Mouse (Mus musculus): ENCODE data around the gene Spon1. TPM values are rescaled to one million over a fixed set of nuclear protein-coding genes. Genes with fewer than 3 reads are reported as not detected.

Gene Spon1
- polyA plus RNA-seq, 1 experiment from 2014 or later: 81.7 TPM

- peaks cover 4% of the 10 kb centered on the region for H3K4me1 ChIP-seq (ENCODE audit: control insufficient read depth, insufficient read depth, low read length)
- no peaks in the 10 kb centered on the region for H3K36me3 ChIP-seq (ENCODE audit: control insufficient read depth, insufficient read depth, low read length)
- 80% methylated on average over 2 of the region's 2 CpGs for WGBS
- H3K27ac ChIP-seq (ENCODE audit: low read depth, low read length): no peak overlapping the region
- ATAC-seq (ENCODE audit: low read depth): no peak
- no peak overlapping the region for H3K9ac ChIP-seq (replicated peaks; ENCODE audit: low read depth, low read length)
- H3K4me3 ChIP-seq (ENCODE audit: low read depth, low read length): no peak overlapping the region
- no peaks in the 10 kb centered on the region for H3K9me3 ChIP-seq (ENCODE audit: control insufficient read depth, low read length)
- peaks cover 6% of the 10 kb centered on the region for H3K27me3 ChIP-seq (ENCODE audit: control insufficient read depth, insufficient read depth, low read length)
- H3K4me2 ChIP-seq (ENCODE audit: low read depth, low read length): no peak overlapping the region
These were observed 6.3 kb downstream of the Spon1 start for GRCm38 (mm10) chr7:113772135-113772534.

GRCm38 (mm10) chr7:113773436-113773835 lies 7.6 kb downstream of the Spon1 start:
- no peak overlapping the region for H3K4me2 ChIP-seq (ENCODE audit: low read depth, low read length)
- ATAC-seq (ENCODE audit: low read depth): no peak
- no peaks in the 10 kb centered on the region for H3K36me3 ChIP-seq (ENCODE audit: control insufficient read depth, insufficient read depth, low read length)
- H3K9ac ChIP-seq (replicated peaks; ENCODE audit: low read depth, low read length): no peak overlapping the region
- WGBS: 58% methylated on average over 8 of the region's 8 CpGs
- no peaks in the 10 kb centered on the region; the same call in 1 of the 2 replicates for H3K27me3 ChIP-seq (ENCODE audit: control insufficient read depth, insufficient read depth, low read length)
- no peak overlapping the region for H3K27ac ChIP-seq (ENCODE audit: low read depth, low read length)
- H3K9me3 ChIP-seq (ENCODE audit: control insufficient read depth, low read length): no peaks in the 10 kb centered on the region
- H3K4me3 ChIP-seq (ENCODE audit: low read depth, low read length): no peak overlapping the region
- peaks cover 4% of the 10 kb centered on the region for H3K4me1 ChIP-seq (ENCODE audit: control insufficient read depth, insufficient read depth, low read length)

DNA sequence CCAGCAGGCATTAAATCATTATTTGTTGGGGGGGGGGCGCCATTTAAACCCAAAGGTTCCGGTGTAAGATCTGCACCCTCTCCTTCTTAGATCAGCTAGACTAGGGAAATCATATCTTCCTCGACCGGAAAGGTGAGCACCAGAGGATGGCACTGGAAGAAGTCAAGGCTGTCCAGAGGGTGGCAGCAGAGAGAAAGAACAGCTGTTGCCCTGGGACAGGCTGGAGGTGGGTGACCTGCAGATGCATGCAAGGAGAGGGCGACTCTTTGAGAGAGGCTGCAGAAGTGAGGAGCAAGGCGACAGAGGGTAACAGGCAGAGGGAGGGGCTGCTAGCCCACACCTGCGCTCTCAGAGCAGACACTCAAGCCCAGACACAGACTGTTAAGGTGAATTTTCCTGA lies 8.2 kb downstream of the Spon1 start:
- no peak overlapping the region for H3K4me2 ChIP-seq (ENCODE audit: low read depth, low read length)
- no peaks in the 10 kb centered on the region for H3K36me3 ChIP-seq (ENCODE audit: control insufficient read depth, insufficient read depth, low read length)
- H3K4me3 ChIP-seq (ENCODE audit: low read depth, low read length): no peak overlapping the region
- peak; percentile 65; the same call in 1 of the 2 replicates for ATAC-seq (ENCODE audit: low read depth)
- no peaks in the 10 kb centered on the region; the same call in 1 of the 2 replicates for H3K27me3 ChIP-seq (ENCODE audit: control insufficient read depth, insufficient read depth, low read length)
- no peak overlapping the region for H3K9ac ChIP-seq (replicated peaks; ENCODE audit: low read depth, low read length)
- no peaks in the 10 kb centered on the region for H3K9me3 ChIP-seq (ENCODE audit: control insufficient read depth, low read length)
- peaks cover 3% of the 10 kb centered on the region for H3K4me1 ChIP-seq (ENCODE audit: control insufficient read depth, insufficient read depth, low read length)
- 12% methylated on average over 7 of the region's 7 CpGs for WGBS
- H3K27ac ChIP-seq (ENCODE audit: low read depth, low read length): no peak overlapping the region

DNA sequence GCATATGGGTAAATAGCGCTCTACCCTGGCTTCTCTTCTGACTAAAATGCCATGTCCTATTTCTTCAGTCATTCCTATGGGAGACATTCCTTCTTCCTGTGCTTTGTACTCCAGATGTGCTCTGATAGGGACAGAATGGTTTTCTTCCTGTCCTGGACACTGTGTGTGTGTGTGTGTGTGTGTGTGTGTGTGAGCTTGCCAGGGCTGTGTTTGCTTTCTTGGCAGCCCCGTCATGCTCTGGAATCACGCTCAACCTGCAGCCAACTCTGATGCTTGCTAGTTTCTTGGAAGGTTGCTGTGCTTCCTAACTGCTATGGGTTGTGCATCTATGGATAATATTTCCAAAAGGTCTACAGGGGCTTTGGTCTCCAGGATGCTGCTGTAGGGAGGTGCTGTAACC lies 9.1 kb downstream of the Spon1 start:
- no peaks in the 10 kb centered on the region for H3K9me3 ChIP-seq (ENCODE audit: control insufficient read depth, low read length)
- no peak overlapping the region for H3K27ac ChIP-seq (ENCODE audit: low read depth, low read length)
- no peak overlapping the region for H3K4me2 ChIP-seq (ENCODE audit: low read depth, low read length)
- H3K36me3 ChIP-seq (ENCODE audit: control insufficient read depth, insufficient read depth, low read length): no peaks in the 10 kb centered on the region
- H3K4me1 ChIP-seq (ENCODE audit: control insufficient read depth, insufficient read depth, low read length): no peaks in the 10 kb centered on the region
- no peak for ATAC-seq (ENCODE audit: low read depth)
- 90% methylated on average over 3 of the region's 3 CpGs for WGBS
- no peak overlapping the region for H3K9ac ChIP-seq (replicated peaks; ENCODE audit: low read depth, low read length)
- H3K27me3 ChIP-seq (ENCODE audit: control insufficient read depth, insufficient read depth, low read length): no peaks in the 10 kb centered on the region; the same call in 1 of the 2 replicates
- no peak overlapping the region for H3K4me3 ChIP-seq (ENCODE audit: low read depth, low read length)

DNA sequence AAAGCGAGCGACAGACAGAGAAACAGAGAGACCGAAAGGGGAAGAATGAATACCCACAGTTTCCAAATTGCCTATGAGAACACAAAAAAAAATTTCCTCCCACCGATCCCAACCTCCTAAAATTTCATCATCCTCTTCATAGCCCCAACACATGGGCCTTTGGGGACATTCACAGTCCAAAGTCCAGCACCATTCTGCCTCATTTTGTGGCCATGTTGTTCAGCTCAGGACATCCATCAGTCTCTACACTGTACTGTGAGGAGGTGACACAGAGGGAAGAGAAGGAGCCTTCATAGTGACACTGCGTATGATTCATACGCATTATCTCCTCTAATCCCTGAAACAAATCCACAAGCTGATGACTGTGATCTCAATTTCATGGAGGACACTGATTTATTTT lies 12.7 kb downstream of the Spon1 start:
- no peaks in the 10 kb centered on the region for H3K27me3 ChIP-seq (ENCODE audit: control insufficient read depth, insufficient read depth, low read length)
- H3K9me3 ChIP-seq (ENCODE audit: control insufficient read depth, low read length): no peaks in the 10 kb centered on the region
- H3K4me1 ChIP-seq (ENCODE audit: control insufficient read depth, insufficient read depth, low read length): no peaks in the 10 kb centered on the region
- no peak overlapping the region for H3K9ac ChIP-seq (replicated peaks; ENCODE audit: low read depth, low read length)
- no peak overlapping the region for H3K27ac ChIP-seq (ENCODE audit: low read depth, low read length)
- H3K4me3 ChIP-seq (ENCODE audit: low read depth, low read length): no peak overlapping the region
- ATAC-seq (ENCODE audit: low read depth): no peak
- H3K36me3 ChIP-seq (ENCODE audit: control insufficient read depth, insufficient read depth, low read length): no peaks in the 10 kb centered on the region
- H3K4me2 ChIP-seq (ENCODE audit: low read depth, low read length): no peak overlapping the region
- 88% methylated on average over 6 of the region's 6 CpGs for WGBS

DNA sequence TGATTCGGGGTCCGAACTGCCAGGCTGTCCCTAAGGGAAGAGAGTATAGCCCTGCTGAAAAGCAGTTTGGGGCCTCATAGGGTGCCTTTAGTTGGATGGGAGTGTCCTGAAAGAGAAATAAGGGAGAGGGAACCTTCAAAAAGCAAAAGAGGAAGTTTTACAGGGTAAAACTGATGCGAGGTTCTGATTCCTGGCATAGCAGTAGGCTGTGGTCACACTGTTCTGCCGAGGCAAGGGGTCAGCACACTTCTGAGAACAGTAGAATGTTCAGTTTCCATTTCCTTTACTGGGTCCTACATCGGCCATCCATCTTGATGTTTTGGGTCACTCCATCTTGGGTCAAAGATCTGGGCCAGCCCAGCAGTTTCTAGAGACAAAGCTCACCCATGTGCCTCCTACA lies 14.5 kb downstream of the Spon1 start:
- no peaks in the 10 kb centered on the region for H3K9me3 ChIP-seq (ENCODE audit: control insufficient read depth, low read length)
- no peaks in the 10 kb centered on the region for H3K27me3 ChIP-seq (ENCODE audit: control insufficient read depth, insufficient read depth, low read length)
- no peaks in the 10 kb centered on the region for H3K36me3 ChIP-seq (ENCODE audit: control insufficient read depth, insufficient read depth, low read length)
- H3K9ac ChIP-seq (replicated peaks; ENCODE audit: low read depth, low read length): no peak overlapping the region
- H3K4me3 ChIP-seq (ENCODE audit: low read depth, low read length): no peak overlapping the region
- H3K4me2 ChIP-seq (ENCODE audit: low read depth, low read length): no peak overlapping the region
- no peak overlapping the region for H3K27ac ChIP-seq (ENCODE audit: low read depth, low read length)
- no peak for ATAC-seq (ENCODE audit: low read depth)
- H3K4me1 ChIP-seq (ENCODE audit: control insufficient read depth, insufficient read depth, low read length): no peaks in the 10 kb centered on the region
- WGBS: 92% methylated on average over 5 of the region's 5 CpGs

- Histone ChIP-seq H3K9me3 (ENCODE audit: control insufficient read depth, low read length) (no peaks in the 10 kb centered on the region), H3K4me2 (ENCODE audit: low read depth, low read length) (no peak overlapping the region), H3K27me3 (ENCODE audit: control insufficient read depth, insufficient read depth, low read length) (no peaks in the 10 kb centered on the region), H3K4me3 (ENCODE audit: low read depth, low read length) (no peak overlapping the region), H3K36me3 (ENCODE audit: control insufficient read depth, insufficient read depth, low read length) (no peaks in the 10 kb centered on the region), H3K27ac (ENCODE audit: low read depth, low read length) (no peak overlapping the region), H3K9ac (replicated peaks; ENCODE audit: low read depth, low read length) (no peak overlapping the region), H3K4me1 (ENCODE audit: control insufficient read depth, insufficient read depth, low read length) (no peaks in the 10 kb centered on the region)
- 71% methylated on average over 5 of the region's 5 CpGs for WGBS
- no peak for ATAC-seq (ENCODE audit: low read depth)
These were observed 26.2 kb downstream of the Spon1 start for GRCm38 (mm10) chr7:113791991-113792390.

DNA sequence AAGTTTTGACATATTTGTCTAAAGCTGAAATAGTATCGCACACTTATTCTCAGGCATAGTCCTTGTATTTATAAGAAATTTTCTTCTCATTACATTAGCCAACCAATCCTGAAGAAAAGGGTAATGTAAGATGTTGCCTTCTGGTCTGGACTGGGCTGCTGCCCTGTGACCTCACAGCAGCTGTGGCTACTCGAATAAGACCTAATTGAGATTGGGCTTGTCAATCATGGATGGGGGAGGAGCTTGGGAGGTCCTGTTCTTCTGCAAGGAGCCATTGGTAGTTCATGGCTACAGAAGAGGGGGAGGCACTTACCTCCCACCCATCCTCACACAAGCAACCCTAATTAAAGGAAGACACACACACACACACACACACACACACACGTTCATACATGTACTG lies 27.1 kb downstream of the Spon1 start:
- H3K4me1 ChIP-seq (ENCODE audit: control insufficient read depth, insufficient read depth, low read length): no peaks in the 10 kb centered on the region
- no peaks in the 10 kb centered on the region for H3K36me3 ChIP-seq (ENCODE audit: control insufficient read depth, insufficient read depth, low read length)
- H3K4me2 ChIP-seq (ENCODE audit: low read depth, low read length): no peak overlapping the region
- H3K4me3 ChIP-seq (ENCODE audit: low read depth, low read length): no peak overlapping the region
- WGBS: 84% methylated on average over 3 of the region's 3 CpGs
- H3K27ac ChIP-seq (ENCODE audit: low read depth, low read length): no peak overlapping the region
- H3K27me3 ChIP-seq (ENCODE audit: control insufficient read depth, insufficient read depth, low read length): no peaks in the 10 kb centered on the region
- H3K9me3 ChIP-seq (ENCODE audit: control insufficient read depth, low read length): no peaks in the 10 kb centered on the region
- no peak for ATAC-seq (ENCODE audit: low read depth)
- no peak overlapping the region for H3K9ac ChIP-seq (replicated peaks; ENCODE audit: low read depth, low read length)

DNA sequence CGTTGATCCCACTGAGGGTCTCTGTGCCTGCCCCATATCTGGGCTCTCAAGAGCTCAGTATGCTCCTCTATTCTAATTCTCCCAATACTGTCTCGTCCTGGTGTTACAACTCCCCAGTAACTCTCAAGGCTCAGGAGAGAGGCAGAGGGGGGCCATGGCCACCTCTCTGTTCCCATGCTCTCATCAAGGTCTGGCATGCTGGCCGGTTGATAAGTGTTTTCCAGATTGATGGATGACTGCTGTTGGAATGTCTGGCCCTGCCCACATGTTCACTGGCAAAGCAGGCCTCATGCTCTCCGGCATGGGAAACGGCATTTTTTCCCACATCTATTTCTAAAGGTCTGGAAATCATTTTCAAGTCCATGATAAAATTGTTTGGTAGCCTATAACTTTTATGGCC lies 29.4 kb downstream of the Spon1 start:
- H3K9ac ChIP-seq (replicated peaks; ENCODE audit: low read depth, low read length): no peak overlapping the region
- H3K36me3 ChIP-seq (ENCODE audit: control insufficient read depth, insufficient read depth, low read length): no peaks in the 10 kb centered on the region
- no peaks in the 10 kb centered on the region for H3K27me3 ChIP-seq (ENCODE audit: control insufficient read depth, insufficient read depth, low read length)
- no peak overlapping the region for H3K4me2 ChIP-seq (ENCODE audit: low read depth, low read length)
- H3K27ac ChIP-seq (ENCODE audit: low read depth, low read length): no peak overlapping the region
- 70% methylated on average over 5 of the region's 5 CpGs for WGBS
- no peak for ATAC-seq (ENCODE audit: low read depth)
- H3K9me3 ChIP-seq (ENCODE audit: control insufficient read depth, low read length): no peaks in the 10 kb centered on the region
- no peak overlapping the region for H3K4me3 ChIP-seq (ENCODE audit: low read depth, low read length)
- no peaks in the 10 kb centered on the region for H3K4me1 ChIP-seq (ENCODE audit: control insufficient read depth, insufficient read depth, low read length)

DNA sequence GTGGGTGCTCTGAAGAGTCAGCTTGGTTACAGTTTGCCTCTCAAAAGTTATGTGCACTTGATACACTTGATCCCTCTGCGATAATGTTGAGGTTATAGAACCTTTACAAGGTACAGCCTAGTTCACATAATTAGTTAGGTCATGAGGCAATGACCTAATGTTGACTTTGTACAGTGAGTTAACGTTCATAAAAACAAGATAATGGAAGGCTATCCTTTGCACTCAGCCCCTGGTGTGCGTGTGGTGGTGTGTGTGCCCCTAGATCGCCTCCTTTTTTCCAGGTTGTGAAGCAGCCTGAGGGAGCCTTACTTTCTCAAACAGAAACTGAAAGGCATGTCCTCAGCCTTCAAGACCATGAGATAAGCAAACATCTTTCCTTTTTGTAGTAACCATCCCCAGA lies 31.3 kb downstream of the Spon1 start:
- ATAC-seq (ENCODE audit: low read depth): no peak
- 92% methylated on average over 4 of the region's 4 CpGs for WGBS

More for the DNA sequence above, 31.3 kb downstream of the Spon1 start:
- Histone ChIP-seq H3K9ac (replicated peaks; ENCODE audit: low read depth, low read length) (no peak overlapping the region), H3K4me2 (ENCODE audit: low read depth, low read length) (no peak overlapping the region), H3K27ac (ENCODE audit: low read depth, low read length) (no peak overlapping the region), H3K4me3 (ENCODE audit: low read depth, low read length) (no peak overlapping the region), H3K9me3 (ENCODE audit: control insufficient read depth, low read length) (no peaks in the 10 kb centered on the region), H3K4me1 (ENCODE audit: control insufficient read depth, insufficient read depth, low read length) (no peaks in the 10 kb centered on the region), H3K27me3 (ENCODE audit: control insufficient read depth, insufficient read depth, low read length) (no peaks in the 10 kb centered on the region), H3K36me3 (ENCODE audit: control insufficient read depth, insufficient read depth, low read length) (no peaks in the 10 kb centered on the region)

Data from neural tube, embryonic 14.5 days (tissue).